Mouse (Mus musculus) megakaryocyte, embryonic 14.5 days (primary cell): ENCODE results near the gene Spocd1.

ENCODE experiments used
- FLI1 ChIP-seq: IDR thresholded peaks from 2 replicates; pipeline ENCODE4 v1.6.1; 2012; ENCODE audit warnings: low read length, inconsistent platforms, mixed read lengths
- GATA1 ChIP-seq: IDR thresholded peaks from 3 replicates; pipeline ENCODE4 v1.6.1; 2012; ENCODE audit warnings: mixed read lengths, low read length, inconsistent platforms, borderline replicate concordance

- TF ChIP-seq GATA1 (no peak), FLI1 (no peak)
These were observed 12.9 kb upstream of the Spocd1 start for GRCm38 (mm10) chr4:129916159-129916558.
